Mouse (Mus musculus) kidney, adult 2 months (tissue): ENCODE data around the gene Gabrb1.

Experiments used
- CTCF ChIP-seq: fragments of 200-500 bp; conservative IDR thresholded peaks from 2 replicates; pipeline ENCODE4 v1.5.1; 2011; ENCODE audit warnings: low read depth, mild to moderate bottlenecking, control low read depth, low read length, moderate library complexity, mixed read lengths; ENCODE audit not compliant: insufficient read depth, insufficient read length
- POLR2A ChIP-seq: fragments of 200-500 bp; IDR thresholded peaks from one replicate; pipeline ENCODE4 v1.6.1; 2011; ENCODE audit warnings: low read depth, low read length, control low read depth

- no peak for TF ChIP-seq CTCF
- no peak for TF ChIP-seq POLR2A
Measured at GRCm38 (mm10) chr5:72122414-72123037, 464.6 kb downstream of the Gabrb1 start.
